Mouse (Mus musculus) MEL (cell line): ENCODE measurements at regions not wholly inside any gene's neighbourhood (a gene's known extent, or its start where the extent isn't known, plus 50 kb on each side); places are given as distances from the start of the nearest gene placed in this dataset.

Experiments used
- EP300 ChIP-seq, 2 experiments: IDR thresholded peaks; 2 replicates each; pipeline ENCODE4 v1.6.1; 2011; ENCODE audit warnings: improper control_type of control experiment in 2 of 2, low read length in 2 of 2, low read depth in 1 of 2, mild to moderate bottlenecking in 1 of 2
- ZKSCAN1 ChIP-seq: IDR thresholded peaks from 2 replicates; pipeline ENCODE4 v1.6.1; 2012; ENCODE audit warnings: low read depth, mild to moderate bottlenecking, inconsistent platforms, low read length, improper control_type of control experiment, moderate library complexity

DNA sequence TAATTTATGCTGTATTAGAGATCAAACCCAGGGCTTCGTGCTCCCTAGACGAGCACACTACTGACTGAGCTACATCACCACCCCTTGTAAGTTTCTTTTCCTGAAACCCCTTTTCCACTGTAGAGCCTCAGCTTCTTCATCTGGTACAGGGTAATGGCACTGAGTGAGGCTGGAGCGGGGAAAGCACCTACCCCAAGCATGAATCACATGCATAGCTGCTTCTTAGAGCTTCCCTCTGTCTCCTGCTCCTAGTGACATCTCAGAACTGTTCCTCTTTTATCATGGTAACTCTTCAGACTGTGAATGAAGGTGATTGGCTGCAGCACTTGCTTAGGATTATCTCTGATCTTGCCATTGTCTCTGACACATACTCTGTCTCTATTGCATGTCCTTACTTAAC lies 182.8 kb downstream of the Icos start:
- TF ChIP-seq ZKSCAN1, result no peak
- TF ChIP-seq EP300 (IDR thresholded peaks at IDR 0.05; ENCODE audit: low read depth in 1 of 2, low read length in 2 of 2), result no peak
